Mouse (Mus musculus): ENCODE results near the gene Zfp628.

Gene Zfp628

GRCm38 (mm10) chr7:4918681-4919080, 3.7 kb downstream of the Zfp628 start:
- DNase-seq (ENCODE audit: low spot score in 2 of 2): no peak

DNA sequence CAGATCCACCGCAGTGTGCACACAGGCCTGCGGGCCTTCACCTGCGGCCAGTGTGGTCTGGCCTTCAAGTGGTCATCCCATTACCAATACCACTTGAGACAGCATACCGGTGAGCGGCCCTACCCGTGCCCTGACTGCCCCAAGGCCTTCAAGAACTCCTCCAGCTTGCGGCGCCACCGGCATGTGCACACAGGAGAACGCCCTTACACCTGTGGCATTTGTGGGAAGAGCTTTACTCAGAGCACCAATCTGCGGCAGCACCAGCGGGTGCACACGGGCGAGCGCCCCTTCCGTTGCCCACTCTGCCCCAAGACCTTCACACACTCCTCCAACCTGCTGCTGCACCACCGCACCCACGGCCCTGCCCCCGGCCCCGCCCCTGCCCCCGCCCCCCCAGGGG, 4.1 kb downstream of the Zfp628 start:
- DNase-seq (ENCODE audit: low spot score in 2 of 2): no peak

DNA sequence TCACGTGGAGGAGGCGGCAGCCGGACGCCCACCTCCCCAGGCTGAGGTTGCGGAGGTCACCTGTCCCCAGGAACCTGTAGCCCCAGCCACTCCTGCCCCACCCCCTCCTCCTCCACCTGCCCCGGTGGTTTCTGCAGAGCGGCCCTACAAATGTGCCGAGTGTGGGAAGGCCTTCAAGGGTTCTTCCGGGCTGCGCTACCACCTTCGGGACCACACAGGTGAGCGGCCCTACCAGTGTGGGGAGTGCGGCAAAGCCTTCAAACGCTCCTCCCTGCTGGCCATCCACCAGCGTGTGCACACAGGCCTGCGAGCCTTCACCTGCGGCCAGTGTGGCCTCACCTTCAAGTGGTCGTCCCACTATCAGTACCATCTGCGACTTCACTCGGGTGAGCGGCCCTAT, 5.0 kb downstream of the Zfp628 start:
- no peak for DNase-seq (ENCODE audit: low spot score in 2 of 2)

DNA sequence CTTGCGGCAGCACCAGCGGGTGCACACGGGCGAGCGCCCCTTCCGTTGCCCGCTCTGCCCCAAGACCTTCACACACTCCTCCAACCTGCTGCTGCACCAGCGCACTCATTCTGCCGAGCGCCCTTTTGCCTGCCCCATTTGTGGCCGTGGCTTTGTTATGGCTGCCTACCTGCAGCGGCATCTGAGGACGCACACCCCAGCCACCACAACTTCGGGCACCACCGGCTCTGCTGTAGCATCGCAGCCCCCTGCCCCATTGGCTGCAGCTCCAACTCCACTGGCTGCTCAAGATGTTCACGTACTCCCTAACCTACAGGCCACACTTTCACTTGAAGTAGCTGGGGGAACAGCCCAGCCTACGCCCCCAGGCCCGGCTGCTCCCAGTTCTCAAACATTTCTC, 5.5 kb downstream of the Zfp628 start:
- DNase-seq (ENCODE audit: low spot score in 2 of 2): no peak

DNA sequence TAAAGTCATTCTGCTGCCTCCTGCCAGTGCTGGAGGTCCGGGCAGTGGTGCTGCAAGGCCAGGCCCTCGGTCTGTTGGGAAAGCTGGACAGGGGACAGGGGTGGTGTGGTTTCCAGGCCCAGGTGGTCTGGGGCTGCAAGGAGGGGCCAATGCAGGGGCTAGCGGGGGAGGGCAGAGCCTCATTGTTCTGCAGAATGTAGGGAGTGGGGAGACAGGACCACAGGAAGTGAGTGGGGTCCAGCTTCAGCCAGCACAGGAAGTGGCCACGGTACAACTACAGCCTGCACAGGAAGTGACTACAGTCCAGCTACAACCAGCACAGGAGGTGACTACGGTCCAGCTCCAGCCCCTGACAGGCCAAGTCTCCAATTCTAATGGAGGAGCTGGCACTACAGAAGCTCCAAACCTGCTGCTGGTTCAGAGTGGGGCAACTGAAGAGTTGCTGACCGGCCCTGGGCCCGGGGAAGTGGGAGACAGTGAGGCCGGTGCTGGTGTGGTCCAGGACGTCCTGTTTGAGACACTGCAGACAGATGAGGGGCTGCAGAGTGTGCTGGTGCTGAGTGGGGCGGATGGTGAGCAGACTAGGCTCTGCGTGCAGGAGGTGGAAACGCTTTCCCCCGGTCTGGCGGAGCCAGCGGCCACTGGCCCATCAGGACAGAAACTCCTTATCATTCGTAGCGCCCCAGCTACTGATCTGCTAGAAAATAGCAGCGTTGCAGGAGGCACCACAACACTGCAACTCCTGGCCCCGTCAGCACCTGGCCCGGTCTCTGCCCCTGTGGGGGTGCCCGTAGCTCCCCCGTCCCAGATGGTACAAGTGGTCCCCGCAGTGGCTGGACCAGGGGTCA, 6.2 kb downstream of the Zfp628 start:
- no peak for DNase-seq (ENCODE audit: low spot score in 2 of 2)

DNA sequence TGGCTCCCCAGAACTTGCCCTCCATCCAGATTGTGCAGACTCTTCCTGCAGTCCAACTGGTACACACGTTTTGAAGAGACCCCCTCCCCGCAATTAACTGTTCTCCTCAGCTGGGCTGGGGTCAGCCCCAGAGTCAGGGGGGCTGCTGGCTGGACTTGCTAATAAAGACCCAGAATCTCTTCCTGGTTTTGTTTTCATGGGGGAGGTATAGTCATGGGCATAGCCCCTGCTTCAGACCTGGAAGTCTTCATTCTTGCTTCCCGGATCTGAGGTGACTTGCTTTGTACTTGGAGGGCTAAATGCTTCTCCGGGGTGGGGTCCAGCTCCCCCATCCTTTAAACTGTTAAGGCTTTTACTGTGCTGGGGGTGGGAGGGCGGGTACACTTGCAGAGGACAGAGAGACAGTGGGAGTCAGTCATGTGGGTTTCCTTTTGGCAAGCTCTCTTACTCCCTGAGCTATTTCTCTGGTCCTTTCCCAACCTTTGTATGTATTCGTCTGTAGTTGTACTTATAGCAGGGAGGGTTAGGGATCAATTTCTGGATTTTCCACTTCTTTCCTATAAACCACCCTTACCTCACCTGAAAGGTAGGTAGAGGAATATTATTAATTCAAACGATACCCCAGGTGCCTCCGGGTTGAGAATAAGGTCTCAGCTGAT, 6.9 kb downstream of the Zfp628 start, which contains the start of gene Nat14:
Gene Nat14 (plus strand): TSS at position 205 of the 659 bp plus-strand sequence.
- DNase-seq (ENCODE audit: low spot score in 2 of 2): no peak

- DNase-seq (ENCODE audit: low spot score in 2 of 2): peak in 1 of 2 experiments; percentile 46
Measured at GRCm38 (mm10) chr7:4922508-4922907, 7.5 kb downstream of the Zfp628 start.

DNA sequence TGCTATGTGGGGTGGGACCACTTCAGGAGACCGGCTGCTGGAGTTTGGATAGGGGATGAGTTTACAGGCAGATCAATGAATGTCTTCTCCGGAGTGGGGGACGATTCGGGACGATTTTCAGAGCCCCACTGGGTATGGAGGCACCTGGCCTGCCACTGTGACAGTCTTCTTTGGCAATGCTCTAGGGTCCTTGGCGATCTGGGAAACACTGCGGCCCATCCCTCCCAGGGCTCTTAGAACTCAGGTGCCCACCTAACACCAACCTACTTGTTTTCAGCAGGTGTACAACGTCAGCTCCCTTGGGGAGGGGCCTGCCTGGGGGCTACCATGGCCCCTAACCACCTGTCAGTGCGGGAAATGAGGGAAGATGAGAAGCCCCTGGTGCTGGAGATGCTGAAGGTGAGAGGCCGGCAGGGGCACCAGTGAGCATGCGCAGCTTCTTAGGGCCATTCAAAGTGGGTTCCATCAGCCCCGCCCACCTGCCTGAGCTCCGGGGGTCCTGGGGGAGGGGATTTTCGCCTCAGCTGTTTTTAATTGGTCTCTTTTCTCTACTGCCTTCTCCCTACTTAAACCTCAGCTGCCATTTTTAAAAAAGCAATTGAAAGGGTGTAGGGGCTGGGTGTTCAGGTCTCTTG, 8.0 kb downstream of the Zfp628 start:
- no peak for DNase-seq (ENCODE audit: low spot score in 2 of 2)

GRCm38 (mm10) chr7:4923586-4924364, 8.8 kb downstream of the Zfp628 start:
- DNase-seq (ENCODE audit: low spot score in 2 of 2): no peak

DNA sequence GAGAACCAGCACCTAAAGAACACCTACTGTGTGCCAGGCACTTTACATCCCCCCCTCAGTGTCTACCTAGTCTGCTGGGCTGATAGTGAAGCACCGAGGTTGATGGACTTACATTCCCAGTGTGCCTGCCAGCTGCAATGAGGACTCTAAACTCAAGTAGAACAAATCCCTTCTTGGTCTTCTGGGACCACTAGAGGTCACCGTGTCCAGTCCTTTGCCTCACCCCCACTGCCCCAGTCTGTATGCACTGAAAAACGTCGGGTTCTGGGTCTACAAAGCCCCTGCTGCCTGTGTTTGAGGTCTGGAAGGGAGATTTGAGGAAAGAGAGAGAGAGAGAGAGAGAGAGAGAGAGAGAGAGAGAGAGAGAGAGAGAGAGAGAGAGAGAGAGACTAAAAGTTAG, 9.5 kb downstream of the Zfp628 start:
- DNase-seq (ENCODE audit: low spot score in 2 of 2): no peak

DNA sequence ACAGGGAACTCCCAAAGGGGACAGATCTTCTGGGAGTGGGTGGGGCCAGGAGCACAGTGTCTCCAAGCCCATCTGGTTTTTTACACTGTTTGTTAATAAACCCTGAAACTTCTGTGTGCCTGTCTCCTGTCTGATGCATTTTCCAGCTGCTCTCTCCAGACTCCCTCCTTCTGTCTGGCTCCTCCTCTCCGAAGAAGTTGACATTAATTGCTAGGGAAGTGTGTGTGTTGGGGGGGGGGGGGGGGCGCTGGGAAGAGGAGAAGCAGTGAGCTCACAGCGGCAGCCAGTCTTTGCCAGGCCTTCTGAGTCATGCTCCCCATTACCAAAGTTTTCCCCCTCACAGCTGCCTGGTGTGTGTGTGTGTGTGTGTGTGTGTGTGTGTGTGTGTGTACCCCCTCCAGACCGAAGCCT, 9.9 kb downstream of the Zfp628 start:
- no peak for DNase-seq (ENCODE audit: low spot score in 2 of 2)

- no peak for DNase-seq (ENCODE audit: low spot score in 2 of 2)
Measured at GRCm38 (mm10) chr7:4925441-4926381, 10.7 kb downstream of the Zfp628 start, which contains the start of gene Ssc5d. Ssc5d (plus strand) TSS chr7:4925785.

DNA sequence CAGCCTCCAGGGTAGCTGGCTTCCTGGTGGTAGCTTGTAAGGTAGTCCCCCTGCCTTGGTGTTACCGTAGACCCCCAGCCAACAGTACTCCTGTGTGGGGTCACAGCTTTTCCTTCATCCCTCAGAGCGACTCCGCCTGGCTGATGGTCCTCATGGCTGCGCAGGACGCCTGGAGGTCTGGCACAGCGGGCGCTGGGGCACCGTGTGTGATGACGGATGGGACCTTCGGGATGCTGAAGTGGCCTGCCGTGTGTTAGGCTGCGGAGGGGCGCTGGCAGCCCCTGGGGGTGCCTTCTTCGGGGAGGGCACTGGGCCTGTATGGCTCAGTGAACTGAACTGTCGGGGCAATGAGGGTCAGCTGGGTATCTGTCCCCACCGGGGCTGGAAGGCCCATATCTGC, 11.8 kb downstream of the Zfp628 start:
- DNase-seq (ENCODE audit: low spot score in 2 of 2): no peak

DNA sequence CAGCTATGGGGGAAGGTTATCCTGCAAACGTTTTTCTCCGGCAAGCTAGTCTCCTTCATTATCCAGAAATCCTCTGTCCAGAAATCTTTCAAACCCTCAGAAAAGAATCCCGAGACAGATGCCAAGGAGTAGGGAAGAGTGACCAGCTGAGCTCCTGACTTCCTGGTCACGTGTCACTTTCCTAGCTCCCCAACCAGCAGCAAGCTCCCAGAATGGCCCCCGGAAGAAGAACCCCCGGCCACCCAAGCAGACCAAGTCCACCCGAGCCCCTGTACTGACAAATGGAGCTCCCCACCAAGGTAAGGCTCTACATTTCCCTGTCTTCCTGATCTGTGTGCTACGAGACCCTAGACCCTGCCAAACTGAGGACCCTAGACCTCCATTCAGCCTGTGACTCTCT, 12.7 kb downstream of the Zfp628 start:
- DNase-seq (ENCODE audit: low spot score in 2 of 2): no peak

GRCm38 (mm10) chr7:4928323-4928722, 13.3 kb downstream of the Zfp628 start:
- no peak for DNase-seq (ENCODE audit: low spot score in 2 of 2)

DNA sequence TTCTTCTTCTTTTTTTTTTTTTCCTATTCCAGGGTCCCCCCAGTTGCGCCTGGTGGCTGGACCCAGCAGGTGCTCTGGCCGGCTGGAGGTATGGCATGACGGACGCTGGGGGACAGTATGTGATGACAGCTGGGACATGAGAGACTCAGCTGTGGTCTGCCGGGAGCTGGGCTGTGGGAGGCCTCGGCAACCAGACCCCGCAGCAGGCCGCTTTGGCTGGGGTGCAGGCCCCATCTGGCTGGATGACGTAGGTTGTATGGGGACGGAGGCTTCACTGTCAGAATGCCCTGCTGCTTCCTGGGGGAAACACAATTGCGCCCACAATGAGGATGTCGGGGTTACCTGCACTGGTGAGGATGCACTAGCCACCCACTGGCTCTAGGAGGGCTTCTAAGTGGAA, 18.1 kb downstream of the Zfp628 start:
- no peak for DNase-seq (ENCODE audit: low spot score in 2 of 2)

GRCm38 (mm10) chr7:4934160-4934914, 19.3 kb downstream of the Zfp628 start:
- no peak for DNase-seq (ENCODE audit: low spot score in 2 of 2)

DNA sequence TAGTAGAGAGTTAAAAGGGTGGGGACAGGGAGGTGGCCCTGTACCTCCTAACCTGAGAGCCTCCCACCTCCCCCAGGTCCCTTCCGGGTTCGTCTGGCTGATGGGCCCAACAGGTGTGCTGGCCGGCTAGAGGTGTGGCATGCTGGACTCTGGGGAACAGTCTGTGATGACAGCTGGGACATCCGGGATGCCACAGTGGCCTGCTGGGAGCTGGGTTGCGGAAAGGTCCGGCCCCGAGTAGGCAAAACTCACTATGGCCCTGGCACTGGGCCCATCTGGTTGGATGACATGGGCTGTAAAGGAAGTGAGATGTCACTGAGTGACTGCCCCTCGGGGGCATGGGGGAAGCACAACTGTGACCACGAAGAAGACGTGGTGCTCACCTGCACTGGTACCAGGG, 21.8 kb downstream of the Zfp628 start:
- DNase-seq (ENCODE audit: low spot score in 2 of 2): no peak

DNA sequence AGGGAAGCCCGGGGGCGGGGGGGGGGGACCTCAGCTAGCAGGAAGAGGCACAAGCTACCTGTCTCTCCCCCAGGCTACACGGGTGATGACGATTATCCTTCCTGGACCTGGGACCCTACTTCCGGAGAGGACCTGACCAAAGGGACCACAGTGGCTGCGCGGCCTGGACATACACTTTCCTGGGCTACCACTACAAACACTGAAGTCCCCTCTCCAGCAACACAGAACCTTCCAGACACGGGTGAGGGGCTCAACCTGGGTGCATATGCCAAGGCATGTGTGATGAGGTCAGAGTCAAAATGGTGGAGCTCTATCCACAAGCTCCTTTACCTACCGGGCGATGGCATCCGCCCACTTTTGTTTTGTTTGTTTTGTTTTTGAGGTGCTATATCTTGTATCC, 22.4 kb downstream of the Zfp628 start:
- no peak for DNase-seq (ENCODE audit: low spot score in 2 of 2)

GRCm38 (mm10) chr7:4938456-4938855, 23.4 kb downstream of the Zfp628 start:
- DNase-seq (ENCODE audit: low spot score in 2 of 2): peak; percentile 61 to 81
